Mouse (Mus musculus) hindbrain, embryonic 14.5 days (tissue): ENCODE results near the gene Snrpe. TPM values are rescaled to one million over a fixed set of nuclear protein-coding genes. Genes with fewer than 3 reads are reported as not detected.
A peak's percentile ranks its signal among the peaks of the same experiment; 100 is the strongest.

Experiments used
- ATAC-seq: fragments of 200-750 bp; cut with Nextera tagmentation; 2 replicates; pipeline ENCODE4 v1.8.0; 2017; ENCODE audit warnings: moderate number of reproducible peaks, mild to moderate bottlenecking, moderate TSS enrichment, moderate library complexity; ENCODE audit not compliant: low FRiP score
- DNase-seq: peaks from one replicate; pipeline ENCODE4 v3.0.0-alpha.2; 2015; ENCODE audit warnings: low spot score
- H3K27ac ChIP-seq: fragments of 300-500 bp; sonication (generic); 2 replicates; pipeline ENCODE4 v1.5.1; 2014; ENCODE audit warnings: mild to moderate bottlenecking, moderate library complexity
- H3K27me3 ChIP-seq: fragments of 300-500 bp; sonication (generic); 2 replicates; pipeline ENCODE4 v1.6.1; 2014; ENCODE audit warnings: mild to moderate bottlenecking, low read length, mixed read lengths; ENCODE audit not compliant: control insufficient read depth, insufficient read depth
- H3K36me3 ChIP-seq: fragments of 300-500 bp; sonication (generic); replicated peaks from 2 replicates; pipeline ENCODE4 v1.6.1; 2014; ENCODE audit not compliant: control insufficient read depth, insufficient read depth
- H3K4me1 ChIP-seq: fragments of 300-500 bp; sonication (generic); replicated peaks from 2 replicates; pipeline ENCODE4 v1.6.1; 2014; ENCODE audit warnings: antibody characterized with exemption, low read length, mixed read lengths; ENCODE audit not compliant: control insufficient read depth, insufficient read depth
- H3K4me2 ChIP-seq: fragments of 300-500 bp; sonication (generic); replicated peaks from 2 replicates; pipeline ENCODE4 v1.6.1; 2014; ENCODE audit warnings: mild to moderate bottlenecking, moderate library complexity
- H3K4me3 ChIP-seq: fragments of 300-500 bp; sonication (generic); replicated peaks from 2 replicates; pipeline ENCODE4 v1.5.1; 2014; ENCODE audit warnings: mild to moderate bottlenecking, low read length
- H3K9ac ChIP-seq: fragments of 300-500 bp; sonication (generic); 2 replicates; pipeline ENCODE4 v1.6.1; 2014
- H3K9me3 ChIP-seq: fragments of 300-500 bp; sonication (generic); 2 replicates; pipeline ENCODE4 v1.6.1; 2016; ENCODE audit warnings: low read length; ENCODE audit not compliant: control insufficient read depth
- WGBS: fragments of 180-500 bp; shearing (Covaris S2); extraction: QIAGEN DNeasy Blood & Tissue Kit; methylation state at CpG from one replicate; pipeline ENCODE4 v1.1.7; 2014; 5-methylcytosine and 5-hydroxymethylcytosine counted together
- polyA plus RNA-seq: library from polyadenylated mRNA; unstranded; fragments of >200 nt; fragmentation: Nextera tagmentation; extraction: Ambion mirVana; gene quantifications from 2 replicates; pipeline ENCODE4 v1.2.1, GENCODE M21; 2014

The Snrpe gene
- polyA plus RNA-seq, 1 experiment from 2014 or later = 468 TPM

DNA sequence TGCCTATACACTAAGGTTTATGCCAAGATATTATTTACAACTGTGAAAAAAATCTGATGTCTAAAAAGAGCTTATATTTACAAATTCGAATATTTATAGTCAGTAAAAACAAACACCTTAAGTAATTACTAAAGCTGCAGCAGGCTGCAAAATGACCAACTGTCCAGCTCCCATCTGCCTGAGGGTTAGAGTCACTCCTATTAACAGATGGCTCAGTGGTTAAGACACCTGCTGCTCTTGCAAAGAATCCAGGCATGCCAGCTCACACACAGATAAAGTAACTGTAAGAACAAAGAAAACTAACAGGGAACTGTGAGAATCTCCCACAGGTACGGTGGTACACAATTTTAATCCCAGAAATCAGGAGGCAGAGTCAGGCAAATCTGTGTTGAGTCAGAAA lies 15.0 kb upstream of the Snrpe start:
- Histone ChIP-seq H3K9me3 (no peaks in the 10 kb centered on the region), H3K4me2 (no peak overlapping the region), H3K27me3 (no peaks in the 10 kb centered on the region), H3K4me1 (no peaks in the 10 kb centered on the region), H3K4me3 (no peak overlapping the region), H3K36me3 (peaks cover 93% of the 10 kb centered on the region), H3K27ac (no peak overlapping the region), H3K9ac (no peak overlapping the region)
- no peak for DNase-seq
- 86% methylated on average over 2 of the region's 2 CpGs for WGBS
- no peak for ATAC-seq

DNA sequence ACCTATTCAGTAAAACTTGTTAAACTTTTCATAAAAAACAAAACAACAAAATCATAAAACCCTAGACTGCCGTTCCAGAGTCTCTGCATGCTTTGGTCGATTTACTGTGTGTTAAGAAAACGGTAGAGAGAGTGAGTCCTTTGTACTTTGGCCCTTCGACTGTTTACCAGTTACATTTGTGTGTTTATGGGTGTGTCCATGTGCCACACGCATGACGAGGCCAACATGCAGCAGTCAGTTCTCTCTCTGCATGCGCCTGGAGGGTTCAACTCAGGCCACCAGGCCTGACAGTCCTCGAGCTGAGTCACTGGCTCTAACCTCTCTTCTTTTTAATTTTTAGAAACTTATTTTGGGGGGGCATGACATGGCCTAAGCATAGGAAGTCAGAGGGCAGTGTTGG lies 8.2 kb upstream of the Snrpe start:
- peaks cover 62% of the 10 kb centered on the region for H3K36me3 ChIP-seq
- 89% methylated on average over 8 of the region's 8 CpGs for WGBS

DNA sequence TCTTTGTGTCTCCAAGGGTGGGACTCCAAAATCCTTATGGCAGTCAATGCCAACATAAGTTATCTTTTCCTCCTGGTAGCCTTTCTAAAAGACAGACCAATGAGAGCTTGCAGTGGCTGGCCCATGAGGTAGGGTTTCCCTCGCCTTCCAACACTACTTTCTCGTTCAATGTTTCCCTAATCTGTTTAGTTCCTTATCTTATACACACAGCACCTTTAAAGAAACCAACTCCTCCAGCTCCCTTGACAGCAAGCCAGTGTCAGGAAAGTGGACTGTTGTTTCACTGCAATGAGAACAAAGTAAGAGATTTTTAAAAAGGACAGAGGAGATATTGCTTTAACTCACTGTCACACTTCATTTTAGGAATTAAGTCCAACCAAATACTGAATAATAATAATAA lies 7.8 kb upstream of the Snrpe start:
- ATAC-seq = no peak
- 78% methylated on average over 2 of the region's 2 CpGs for WGBS
- Histone ChIP-seq H3K4me1 (no peaks in the 10 kb centered on the region), H3K9me3 (no peaks in the 10 kb centered on the region), H3K9ac (no peak overlapping the region), H3K27ac (no peak overlapping the region), H3K27me3 (no peaks in the 10 kb centered on the region), H3K4me2 (no peak overlapping the region), H3K4me3 (no peak overlapping the region), H3K36me3 (peaks cover 58% of the 10 kb centered on the region)
- DNase-seq = no peak

More for the DNA sequence above, 8.2 kb upstream of the Snrpe start:
- Histone ChIP-seq H3K9me3 (no peaks in the 10 kb centered on the region), H3K27ac (no peak overlapping the region), H3K27me3 (no peaks in the 10 kb centered on the region), H3K4me2 (no peak overlapping the region), H3K4me3 (no peak overlapping the region), H3K9ac (no peak overlapping the region), H3K4me1 (no peaks in the 10 kb centered on the region)
- ATAC-seq = no peak
- DNase-seq = no peak

DNA sequence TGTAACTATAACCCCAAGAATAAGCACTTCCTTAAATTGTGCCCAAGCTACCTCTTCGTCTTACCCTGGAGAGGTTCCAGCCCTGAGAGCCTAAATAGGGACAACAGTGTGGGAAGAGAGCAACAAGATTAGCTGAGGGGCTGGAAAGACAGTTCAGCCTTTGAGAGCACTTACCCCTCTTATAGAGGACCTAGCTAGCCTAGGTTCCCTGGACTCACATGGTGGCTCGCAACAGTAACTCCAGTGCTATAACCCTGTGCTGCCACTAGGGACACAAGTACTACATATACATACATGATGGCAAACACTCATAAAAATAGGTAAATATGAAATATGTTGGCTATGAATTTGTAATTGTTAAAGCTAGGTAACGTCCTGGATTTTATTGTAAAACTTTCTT lies 3.7 kb upstream of the Snrpe start:
- Histone ChIP-seq H3K4me1 (peaks cover 5% of the 10 kb centered on the region), H3K27ac (no peak overlapping the region), H3K27me3 (no peaks in the 10 kb centered on the region), H3K36me3 (peaks cover 20% of the 10 kb centered on the region), H3K9me3 (no peaks in the 10 kb centered on the region), H3K4me2 (no peak overlapping the region), H3K4me3 (no peak overlapping the region), H3K9ac (no peak overlapping the region)
- DNase-seq = no peak
- ATAC-seq = no peak
- 79% methylated on average over 3 of the region's 3 CpGs for WGBS

DNA sequence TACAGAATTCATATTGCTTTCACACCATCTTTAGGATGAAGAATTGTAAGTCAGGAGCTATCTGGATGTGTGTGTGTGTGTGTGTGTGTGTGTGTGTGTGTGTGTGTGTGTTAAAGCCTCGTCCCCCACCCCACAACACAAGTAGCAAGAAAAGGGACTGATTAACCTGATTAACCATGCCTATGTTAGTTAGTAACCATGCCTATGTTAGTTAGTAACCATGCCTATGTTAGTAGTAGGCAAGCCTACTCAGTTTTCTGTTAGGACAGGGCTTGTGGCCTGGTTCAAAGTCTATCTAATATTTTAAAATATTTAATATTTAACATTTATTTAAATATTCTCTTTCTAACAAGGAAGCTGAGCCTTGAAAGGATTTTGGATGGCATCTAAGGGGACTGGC lies 1.3 kb upstream of the Snrpe start:
- Histone ChIP-seq H3K4me2 (no peak overlapping the region), H3K27me3 (no peaks in the 10 kb centered on the region), H3K9ac (no peak overlapping the region), H3K27ac (no peak overlapping the region), H3K4me3 (no peak overlapping the region), H3K9me3 (no peaks in the 10 kb centered on the region), H3K4me1 (peaks cover 8% of the 10 kb centered on the region), H3K36me3 (peaks cover 28% of the 10 kb centered on the region)
- ATAC-seq = no peak
- 92% methylated on average over 1 of the region's 1 CpGs for WGBS
- DNase-seq = no peak

DNA sequence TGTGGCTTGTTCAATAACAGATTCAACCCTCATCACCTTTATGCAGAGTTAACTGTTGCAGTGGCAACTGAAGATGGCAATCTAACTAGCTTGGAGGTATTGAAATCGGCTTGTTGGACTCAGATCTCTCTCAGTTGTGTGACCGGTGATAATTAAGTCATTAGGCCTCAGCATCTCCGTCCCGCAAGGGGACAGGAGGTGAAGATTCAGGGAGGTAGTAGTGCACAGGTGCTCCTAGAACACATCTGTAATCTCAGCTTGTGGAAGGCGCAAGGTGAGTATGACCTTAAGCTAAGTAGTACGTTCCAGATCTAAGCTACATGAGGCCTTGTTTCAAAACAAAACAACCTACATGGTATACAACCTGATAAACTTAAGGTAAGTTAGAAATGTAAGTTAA lies 510 bp upstream of the Snrpe start:
- ATAC-seq (no peak; the same call in 1 of the 2 replicates), DNase-seq (no peak)
- Histone ChIP-seq H3K27me3 (no peaks in the 10 kb centered on the region), H3K4me2 (no peak overlapping the region), H3K36me3 (peaks cover 33% of the 10 kb centered on the region), H3K4me1 (peaks cover 8% of the 10 kb centered on the region), H3K27ac (no peak overlapping the region), H3K4me3 (no peak overlapping the region), H3K9me3 (no peaks in the 10 kb centered on the region), H3K9ac (no peak overlapping the region)
- WGBS = 58% methylated on average over 6 of the region's 6 CpGs

DNA sequence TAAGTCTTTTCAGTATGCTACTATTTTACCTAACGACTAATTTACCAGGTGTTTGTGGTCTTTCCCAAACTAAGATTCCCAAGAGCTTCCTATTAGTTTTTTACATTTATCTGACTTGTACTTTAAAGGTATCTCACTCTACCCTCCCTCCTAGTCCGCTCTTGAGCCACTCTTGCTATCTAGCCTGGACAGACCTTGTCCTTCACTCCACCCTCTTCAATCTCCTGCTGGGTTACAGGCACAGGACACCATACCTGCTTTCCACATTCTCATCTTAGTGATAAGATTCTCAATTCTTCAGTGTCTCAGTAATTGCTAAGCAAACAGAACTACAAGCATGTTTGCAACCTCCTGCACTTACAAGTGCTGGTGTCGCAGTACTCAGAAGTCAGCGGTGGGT lies 6.9 kb downstream of the Snrpe start:
- WGBS = 98% methylated on average over 4 of the region's 4 CpGs
- Histone ChIP-seq H3K4me1 (no peaks in the 10 kb centered on the region), H3K9me3 (no peaks in the 10 kb centered on the region), H3K9ac (no peak overlapping the region), H3K4me2 (no peak overlapping the region), H3K36me3 (peaks cover 80% of the 10 kb centered on the region), H3K4me3 (no peak overlapping the region), H3K27ac (no peak overlapping the region), H3K27me3 (no peaks in the 10 kb centered on the region)
- DNase-seq = no peak
- ATAC-seq = no peak

DNA sequence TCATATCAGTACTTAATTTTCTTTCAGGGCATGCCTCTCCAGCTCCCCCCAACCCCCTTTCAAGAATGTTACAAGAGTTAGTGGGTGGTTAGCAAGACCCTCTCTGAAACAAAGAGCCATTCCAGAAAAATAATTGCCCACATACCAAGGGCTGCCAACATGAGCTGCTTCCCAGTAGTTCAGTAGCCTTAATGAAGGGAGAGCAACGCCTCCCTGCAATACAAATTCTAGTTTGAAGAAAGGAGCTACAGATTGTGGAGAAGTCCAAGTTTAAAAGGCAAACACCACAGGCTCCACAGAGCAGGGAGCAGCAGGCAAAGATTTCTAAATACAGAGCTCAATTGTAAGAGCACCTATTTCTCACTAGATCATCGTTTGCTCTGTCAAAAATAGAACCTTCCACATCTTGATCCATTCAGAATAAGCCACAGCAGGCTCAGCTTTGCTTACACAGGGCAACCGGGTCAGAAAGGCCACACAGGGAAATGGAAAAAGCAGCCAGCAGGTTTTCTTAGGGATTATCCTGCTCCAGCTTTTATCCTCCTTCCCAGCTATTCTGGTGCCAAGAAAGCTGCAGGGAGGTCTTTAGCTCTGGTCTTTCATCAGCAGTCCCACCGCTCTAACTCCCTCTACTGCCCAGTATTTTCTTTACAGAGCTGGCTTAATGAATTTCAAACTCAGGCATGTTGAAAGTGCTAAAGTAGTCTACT lies 13.6 kb downstream of the Snrpe start:
- peak; percentile 65; the same call in 1 of the 2 replicates for ATAC-seq
- Histone ChIP-seq H3K27ac (peak overlapping the region; percentile 79), H3K9ac (no peak overlapping the region), H3K4me3 (no peak overlapping the region), H3K36me3 (peaks cover 13% of the 10 kb centered on the region), H3K4me2 (no peak overlapping the region), H3K27me3 (no peaks in the 10 kb centered on the region), H3K4me1 (peaks cover 5% of the 10 kb centered on the region; the same call in 1 of the 2 replicates), H3K9me3 (no peaks in the 10 kb centered on the region)
- 13% methylated on average over 4 of the region's 4 CpGs for WGBS
- DNase-seq = peak; percentile 80

DNA sequence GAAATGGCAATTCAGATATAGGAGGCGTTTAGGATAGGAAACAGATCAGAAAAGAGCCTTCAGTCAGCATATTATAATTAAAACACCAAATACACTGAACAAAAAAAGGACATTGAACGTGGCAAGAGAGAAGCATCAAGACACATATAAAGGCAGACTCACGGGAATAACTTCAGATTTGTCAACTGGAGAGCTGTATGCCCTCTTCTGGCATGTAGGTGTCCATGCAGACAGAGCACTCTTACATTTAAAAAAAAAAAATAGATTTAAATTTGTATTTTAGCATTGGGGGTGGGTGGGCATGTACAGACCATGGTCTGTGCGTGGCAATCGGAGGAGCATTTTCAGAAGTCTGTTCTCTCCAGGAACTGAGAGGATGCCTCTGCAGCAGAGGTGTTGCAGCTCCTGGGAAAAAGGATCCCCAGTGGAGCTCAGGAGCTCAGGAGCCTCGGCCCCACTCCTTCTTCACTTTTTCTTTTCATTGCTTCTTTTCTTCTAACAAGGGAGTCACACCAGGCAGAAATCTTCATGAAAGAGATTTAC lies 24.0 kb downstream of the Snrpe start:
- 74% methylated on average over 6 of the region's 6 CpGs for WGBS
- no peak for DNase-seq
- no peak overlapping the region for H3K27ac ChIP-seq

More for the DNA sequence above, 24.0 kb downstream of the Snrpe start:
- H3K4me2 ChIP-seq = no peak overlapping the region
- no peak overlapping the region for H3K4me3 ChIP-seq
- H3K9me3 ChIP-seq = no peaks in the 10 kb centered on the region
- H3K36me3 ChIP-seq = no peaks in the 10 kb centered on the region
- no peaks in the 10 kb centered on the region for H3K4me1 ChIP-seq
- H3K27me3 ChIP-seq = no peaks in the 10 kb centered on the region
- no peak overlapping the region for H3K9ac ChIP-seq
- no peak for ATAC-seq
